Mouse (Mus musculus): ENCODE measurements around the gene Thbs3.

The Thbs3 gene

DNA sequence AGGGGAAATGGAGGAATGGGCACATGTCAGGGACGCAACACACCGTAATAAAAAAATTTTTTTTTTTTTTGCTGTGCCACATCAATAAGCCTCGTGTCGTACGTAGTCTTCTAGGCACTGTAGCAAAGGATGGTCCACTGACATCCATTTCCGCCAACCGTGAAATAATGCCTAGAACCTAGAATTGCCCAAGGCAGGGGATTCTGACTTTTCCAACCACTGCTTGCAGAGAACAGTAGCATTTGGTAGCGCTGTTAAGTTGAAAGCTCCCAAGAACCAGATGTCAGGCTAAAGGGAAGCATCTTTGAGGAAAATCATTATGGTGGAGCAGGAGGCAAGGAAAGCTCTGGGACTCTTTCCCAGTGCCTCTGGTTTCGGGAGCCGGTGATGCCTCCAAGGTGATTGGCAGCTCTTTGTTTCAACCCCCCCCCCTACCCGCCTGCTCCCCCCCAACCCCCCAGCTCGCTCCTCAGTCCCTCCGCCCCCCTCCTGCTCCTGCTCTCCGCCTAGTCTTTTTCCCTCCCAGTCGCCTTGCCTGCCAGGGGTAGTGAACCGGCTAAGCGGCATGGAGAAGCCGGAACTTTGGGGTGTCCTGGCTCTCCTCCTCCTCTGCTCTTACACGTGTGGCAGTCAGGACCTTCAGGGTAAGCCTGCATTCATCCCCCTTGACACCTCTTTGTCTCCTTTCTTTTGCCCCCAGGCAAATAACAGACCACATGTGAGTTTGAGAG, at the start of gene Thbs3:
Gene Thbs3 (plus strand): TSS at position 500 of the 731 bp plus-strand sequence.
- in situ Hi-C loops (cut with MboI; ENCODE audit: unreplicated experiment in 2 of 2): loop anchor here (5.0 to 25.0 kb wide), 3 partner anchors 123 to 528 kb away; partner anchors contain the start of genes Khdc4 (in 1 of the 2) and Rusc1 (in 1 of the 2)

DNA sequence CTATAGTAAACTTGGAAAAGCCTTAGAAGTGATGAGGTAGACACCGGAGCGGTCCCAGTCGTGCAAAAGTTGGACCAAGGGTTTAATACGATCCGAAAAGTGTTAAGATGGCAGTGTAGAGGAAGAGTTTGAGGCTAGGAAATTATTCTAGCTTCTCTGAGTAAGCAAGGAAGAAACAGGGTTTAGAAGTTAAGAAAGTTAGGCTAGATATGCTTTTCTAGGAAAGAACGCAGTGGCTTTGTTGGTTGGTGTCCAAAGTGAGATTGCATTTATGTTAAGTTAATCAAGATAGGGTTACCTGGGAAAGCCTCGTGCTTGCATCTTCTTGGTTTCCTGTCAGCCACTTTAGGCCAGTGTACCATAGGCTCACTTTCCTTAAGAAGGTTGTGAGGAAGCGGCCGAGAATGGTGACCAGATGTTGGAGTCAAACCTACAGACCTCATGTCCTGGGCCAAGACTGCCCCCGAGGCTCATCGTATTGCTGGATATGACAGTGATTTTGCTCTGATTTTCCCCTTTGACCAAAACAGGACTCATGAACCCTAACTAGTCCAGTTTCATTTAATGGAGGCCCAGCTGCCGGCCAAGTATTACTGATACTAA, 49.6 kb upstream of the Thbs3 start:
- in situ Hi-C loops (cut with MboI; ENCODE audit: unreplicated experiment in 2 of 2): no loop called here

DNA sequence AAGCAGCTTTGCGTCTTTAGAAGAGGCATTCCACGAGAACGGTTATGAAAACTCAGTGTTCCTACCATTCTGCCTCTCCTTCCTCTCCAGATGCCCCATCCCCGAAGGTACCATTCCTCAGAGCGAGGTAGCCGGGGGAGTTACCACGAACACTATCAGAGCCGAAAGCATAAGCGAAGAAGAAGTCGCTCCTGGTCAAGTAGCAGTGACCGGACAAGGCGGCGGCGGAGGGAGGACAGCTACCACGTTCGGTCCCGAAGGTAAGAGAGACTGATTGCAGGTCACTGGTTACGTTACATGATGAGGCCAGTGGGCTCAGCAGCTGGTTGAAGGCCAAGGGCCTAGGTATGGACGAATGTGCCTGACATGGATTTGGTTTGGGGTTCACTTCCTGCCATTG, 48.0 kb upstream of the Thbs3 start:
- in situ Hi-C loops (cut with MboI; ENCODE audit: unreplicated experiment in 2 of 2): no loop called here

DNA sequence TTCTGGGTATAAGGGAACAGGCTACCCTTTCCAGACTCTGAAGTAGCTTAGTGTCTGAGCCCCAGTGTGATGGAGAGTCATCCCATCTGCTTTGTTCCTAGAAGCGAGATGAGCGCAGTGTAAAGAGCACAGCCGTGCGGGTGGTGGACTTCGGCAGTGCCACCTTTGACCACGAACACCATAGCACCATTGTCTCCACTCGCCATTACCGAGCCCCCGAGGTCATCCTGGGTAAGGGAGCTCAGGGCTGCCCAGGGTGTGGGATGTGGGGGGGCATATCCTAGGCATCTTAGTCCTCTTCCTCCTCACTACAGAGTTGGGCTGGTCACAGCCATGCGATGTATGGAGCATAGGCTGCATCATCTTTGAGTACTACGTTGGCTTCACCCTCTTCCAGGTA, 40.1 kb upstream of the Thbs3 start:
- in situ Hi-C loops (cut with MboI; ENCODE audit: unreplicated experiment in 2 of 2): no loop called here

DNA sequence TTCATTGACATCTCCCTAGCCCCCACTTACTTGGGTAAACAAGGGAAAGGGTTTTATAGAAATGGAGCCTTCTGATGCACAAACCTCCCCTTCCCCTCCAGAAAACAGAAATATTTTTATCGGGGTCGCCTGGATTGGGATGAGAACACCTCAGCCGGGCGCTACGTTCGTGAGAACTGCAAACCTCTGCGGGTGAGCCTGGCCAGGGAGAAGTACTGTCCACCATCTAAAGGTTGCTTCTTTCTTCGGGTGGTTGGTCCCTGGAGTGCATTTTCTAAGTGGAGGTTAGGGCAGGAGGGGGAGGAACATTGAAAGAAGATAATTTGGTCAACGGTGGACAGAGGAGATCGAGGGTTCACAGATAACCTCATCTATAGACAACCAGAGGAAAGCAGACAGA, 39.4 kb upstream of the Thbs3 start:
- in situ Hi-C loops (cut with MboI; ENCODE audit: unreplicated experiment in 2 of 2): no loop called here

DNA sequence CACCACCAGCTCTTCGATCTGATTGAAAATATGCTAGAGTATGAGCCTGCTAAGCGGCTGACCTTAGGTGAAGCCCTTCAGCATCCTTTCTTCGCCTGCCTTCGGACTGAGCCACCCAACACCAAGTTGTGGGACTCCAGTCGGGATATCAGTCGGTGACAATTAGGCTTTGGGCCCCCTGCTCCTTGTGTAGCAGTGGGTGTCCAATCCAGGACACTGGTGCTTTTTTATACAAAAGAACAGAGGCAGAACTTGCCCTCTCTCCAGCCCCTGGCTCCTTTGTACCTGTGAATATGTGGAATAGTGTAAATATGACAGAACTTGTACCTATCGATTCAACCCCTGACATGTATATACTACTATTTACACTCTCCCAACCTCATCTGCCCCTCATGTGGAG, 38.6 kb upstream of the Thbs3 start:
- in situ Hi-C loops (cut with MboI; ENCODE audit: unreplicated experiment in 2 of 2): no loop called here

DNA sequence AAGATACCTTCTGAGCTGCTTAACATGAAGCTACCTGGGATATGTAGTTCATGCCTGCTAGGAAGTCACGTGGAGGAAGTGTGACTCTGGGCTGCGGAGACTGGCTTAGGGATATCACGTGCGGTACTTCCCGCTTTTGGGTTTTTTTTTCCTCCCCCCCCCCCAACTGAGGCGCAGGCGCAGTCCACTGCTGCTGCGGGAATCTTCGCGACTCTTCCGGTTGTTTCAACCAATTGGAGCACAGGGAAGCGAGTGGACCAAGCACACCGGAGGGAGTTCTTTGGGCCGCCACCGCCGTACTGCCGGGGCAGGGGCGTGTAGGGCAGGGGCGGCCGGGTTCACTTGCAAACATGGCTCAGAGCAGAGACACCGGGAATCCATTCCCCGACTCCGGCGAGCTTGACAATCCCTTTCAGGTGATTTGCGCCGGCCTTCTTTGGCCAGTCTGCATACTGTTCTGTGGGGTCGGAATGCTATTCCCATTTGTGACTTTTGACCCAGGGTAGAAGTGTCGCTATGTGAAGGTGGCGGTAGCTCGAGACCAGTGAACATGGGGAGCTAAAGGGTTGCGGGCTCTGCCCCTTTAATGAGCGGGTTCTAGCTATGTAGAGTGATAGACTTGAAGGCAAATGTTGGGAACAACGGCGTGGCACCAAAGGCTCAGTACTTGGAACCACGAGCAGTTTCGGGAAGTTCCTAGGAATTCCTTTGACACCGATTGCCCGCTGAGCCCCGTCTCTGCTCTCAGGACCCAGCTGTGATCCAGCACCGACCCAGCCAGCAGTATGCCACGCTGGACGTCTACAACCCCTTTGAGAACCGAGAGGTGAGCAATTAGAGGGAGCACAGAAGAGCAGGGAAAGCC, 37.5 kb upstream of the Thbs3 start, which contains the start of gene Scamp3:
Gene Scamp3 (plus strand): TSS at position 232 of the 865 bp plus-strand sequence.
- in situ Hi-C loops (cut with MboI; ENCODE audit: unreplicated experiment in 2 of 2): no loop called here

DNA sequence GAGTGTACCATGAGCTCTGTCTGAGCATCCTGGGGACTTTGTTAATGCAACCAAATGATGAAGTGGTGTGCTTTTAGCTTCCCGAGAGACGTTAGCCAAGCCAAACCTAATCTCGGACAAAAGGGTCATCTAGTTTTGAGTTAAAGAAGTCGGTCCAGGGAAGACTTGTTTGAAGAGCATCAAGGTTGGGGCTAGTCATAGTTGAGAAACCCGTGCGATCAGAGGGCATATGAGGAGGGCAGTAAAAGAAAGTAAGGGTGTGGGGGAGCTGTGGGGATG, 36.9 kb upstream of the Thbs3 start:
- in situ Hi-C loops (cut with MboI; ENCODE audit: unreplicated experiment in 2 of 2): no loop called here

DNA sequence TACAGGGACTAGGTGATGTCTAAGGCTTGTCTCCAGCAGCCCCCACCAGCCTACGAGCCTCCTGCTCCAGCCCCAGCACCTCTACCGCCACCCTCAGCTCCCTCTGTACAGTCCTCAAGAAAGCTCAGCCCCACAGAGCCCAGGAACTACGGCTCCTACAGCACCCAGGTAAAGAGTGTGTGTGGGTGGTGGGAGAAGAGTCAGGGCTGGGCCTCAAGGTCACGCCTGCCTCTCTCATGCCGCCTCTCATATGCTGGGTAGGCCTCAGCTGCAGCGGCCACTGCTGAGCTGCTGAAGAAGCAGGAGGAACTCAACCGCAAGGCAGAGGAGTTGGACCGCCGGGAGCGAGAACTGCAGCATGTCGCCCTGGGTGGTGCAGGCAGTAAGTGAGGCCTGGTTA, 35.9 kb upstream of the Thbs3 start:
- in situ Hi-C loops (cut with MboI; ENCODE audit: unreplicated experiment in 2 of 2): no loop called here

DNA sequence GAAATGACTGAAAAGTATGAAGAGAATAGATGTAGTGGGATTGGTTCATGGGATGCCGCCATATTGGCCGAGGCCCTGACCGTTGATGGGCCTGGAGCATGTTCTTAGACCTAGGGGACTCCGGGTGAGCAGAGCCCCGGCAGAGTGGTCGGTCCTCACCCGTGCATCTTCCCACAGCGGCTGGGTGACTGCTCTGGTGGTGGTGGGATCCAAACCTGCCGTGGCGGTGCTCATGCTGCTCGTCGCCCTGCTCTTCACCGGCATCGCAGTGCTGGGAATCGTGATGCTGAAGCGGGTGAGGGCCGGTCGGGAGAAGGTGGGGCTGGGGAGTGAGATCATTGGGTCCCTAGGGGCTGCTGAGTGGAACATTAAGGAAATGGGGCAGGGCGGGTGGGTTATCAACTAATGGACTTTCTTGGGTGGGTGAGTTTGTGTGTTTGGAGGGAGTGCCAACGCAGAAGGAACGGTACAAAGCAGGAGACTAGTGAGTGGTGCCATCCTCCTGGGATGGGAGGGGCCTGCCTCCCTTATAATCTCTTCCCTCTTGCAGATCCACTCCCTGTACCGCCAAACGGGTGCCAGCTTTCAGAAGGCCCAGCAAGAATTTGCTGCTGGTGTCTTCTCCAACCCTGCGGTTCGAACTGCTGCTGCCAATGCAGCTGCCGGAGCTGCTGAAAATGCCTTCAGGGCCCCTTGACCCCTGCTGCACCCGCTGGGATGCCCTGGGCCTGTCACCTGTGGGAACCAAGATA, 33.1 kb upstream of the Thbs3 start:
- in situ Hi-C loops (cut with MboI; ENCODE audit: unreplicated experiment in 2 of 2): no loop called here

DNA sequence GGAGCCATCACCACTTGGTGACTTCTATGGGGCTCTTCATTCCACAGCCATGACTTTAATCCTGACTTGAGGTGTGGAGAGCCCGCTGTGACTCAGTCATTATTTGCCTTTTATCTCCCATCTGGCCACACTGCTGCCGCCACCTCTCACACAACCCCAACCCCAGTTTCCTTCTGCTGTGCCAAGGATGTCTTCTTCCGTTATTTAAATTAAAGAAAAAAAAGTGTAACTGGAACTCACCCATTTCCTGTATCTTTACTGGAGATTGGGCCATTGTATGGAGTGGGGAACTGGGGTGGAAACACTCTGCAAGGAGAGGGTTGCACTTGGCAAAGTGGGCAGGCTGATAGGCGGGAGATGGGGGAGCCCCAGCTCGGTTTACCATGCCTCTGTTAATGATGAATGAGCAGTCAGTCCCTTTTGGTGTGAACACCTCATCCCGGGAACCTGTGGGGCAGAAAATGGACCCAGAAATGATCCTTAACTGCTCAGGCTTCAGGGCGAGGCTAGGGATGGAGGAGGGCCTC, 32.4 kb upstream of the Thbs3 start:
- in situ Hi-C loops (cut with MboI; ENCODE audit: unreplicated experiment in 2 of 2): no loop called here

DNA sequence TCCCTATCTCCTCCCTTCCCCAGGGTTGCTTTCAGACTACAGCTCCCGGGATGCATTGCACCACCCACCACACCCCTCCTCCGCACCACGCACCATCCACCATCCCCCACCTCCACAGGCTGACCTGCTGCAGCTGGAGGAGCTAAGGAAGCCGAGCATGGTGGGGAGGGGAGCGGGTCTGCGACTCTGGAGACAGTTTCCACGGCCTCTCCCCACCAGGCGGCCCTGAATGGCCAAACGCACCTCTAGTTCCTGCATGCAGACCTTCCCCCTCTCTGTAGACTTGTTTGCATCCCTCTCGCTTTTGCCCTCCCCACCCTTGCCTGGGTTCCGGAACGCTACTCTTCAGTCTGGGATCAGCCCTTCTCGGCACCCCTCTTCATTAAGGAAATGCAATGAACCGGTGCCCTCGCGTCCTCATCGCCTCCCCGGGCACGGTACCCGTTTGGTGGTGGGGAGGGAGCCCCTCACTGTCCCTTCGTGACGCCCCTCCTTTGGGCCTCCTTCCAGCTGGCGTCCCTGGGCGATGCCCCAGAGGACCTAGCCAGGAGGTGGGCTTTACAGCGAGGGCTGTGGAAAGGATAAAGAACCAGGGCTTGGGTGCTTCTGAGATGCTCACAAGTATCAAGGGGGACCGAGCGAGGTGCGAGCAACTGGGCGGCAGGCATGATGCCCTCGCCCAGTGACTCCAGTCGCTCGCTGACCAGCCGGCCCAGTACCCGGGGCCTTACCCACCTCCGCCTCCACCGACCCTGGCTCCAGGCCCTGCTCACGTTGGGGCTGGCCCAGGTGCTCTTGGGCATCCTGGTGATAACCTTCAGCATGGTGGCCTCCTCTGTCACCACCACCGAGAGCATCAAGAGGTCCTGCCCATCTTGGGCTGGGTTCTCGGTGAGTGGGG, 31.7 kb upstream of the Thbs3 start, which contains the start of gene Fam189b:
Gene Fam189b (plus strand): TSS at position 86 of the 901 bp plus-strand sequence.
- in situ Hi-C loops (cut with MboI; ENCODE audit: unreplicated experiment in 2 of 2): no loop called here

DNA sequence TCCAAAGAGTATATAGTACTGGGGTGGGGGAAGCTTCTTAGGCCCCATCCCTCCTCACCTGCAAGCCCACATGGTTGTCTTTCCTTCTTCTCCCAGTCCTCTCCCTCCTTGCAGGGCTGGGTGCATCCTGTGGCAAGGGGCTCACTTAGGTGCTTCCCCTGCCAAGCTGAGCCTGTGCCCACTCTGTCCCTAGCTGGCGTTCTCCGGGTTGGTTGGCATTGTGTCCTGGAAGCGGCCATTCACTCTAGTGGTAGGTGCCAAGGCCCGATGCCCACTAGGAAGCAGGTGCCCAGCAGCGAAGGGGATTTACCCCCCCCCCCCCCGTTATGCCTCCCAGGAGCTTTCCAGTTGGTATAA, 31.0 kb upstream of the Thbs3 start:
- in situ Hi-C loops (cut with MboI; ENCODE audit: unreplicated experiment in 2 of 2): no loop called here

DNA sequence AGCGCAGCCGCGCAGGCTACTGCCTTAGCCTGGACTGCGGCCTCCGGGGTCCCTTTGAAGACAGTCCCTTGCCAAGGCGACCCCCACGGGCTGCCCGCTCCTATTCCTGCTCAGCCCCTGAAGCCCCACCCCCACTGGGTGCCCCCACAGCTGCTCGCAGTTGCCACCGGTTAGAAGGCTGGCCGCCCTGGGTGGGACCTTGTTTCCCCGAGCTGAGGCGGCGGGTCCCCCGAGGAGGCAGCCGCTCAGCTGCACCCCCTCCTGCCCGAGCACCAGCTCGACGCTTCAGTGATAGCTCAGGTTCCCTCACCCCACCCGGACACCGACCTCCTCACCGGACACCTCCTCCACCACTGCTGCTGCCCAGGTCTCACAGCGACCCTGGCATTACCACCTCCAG, 27.8 kb upstream of the Thbs3 start:
- in situ Hi-C loops (cut with MboI; ENCODE audit: unreplicated experiment in 2 of 2): no loop called here

DNA sequence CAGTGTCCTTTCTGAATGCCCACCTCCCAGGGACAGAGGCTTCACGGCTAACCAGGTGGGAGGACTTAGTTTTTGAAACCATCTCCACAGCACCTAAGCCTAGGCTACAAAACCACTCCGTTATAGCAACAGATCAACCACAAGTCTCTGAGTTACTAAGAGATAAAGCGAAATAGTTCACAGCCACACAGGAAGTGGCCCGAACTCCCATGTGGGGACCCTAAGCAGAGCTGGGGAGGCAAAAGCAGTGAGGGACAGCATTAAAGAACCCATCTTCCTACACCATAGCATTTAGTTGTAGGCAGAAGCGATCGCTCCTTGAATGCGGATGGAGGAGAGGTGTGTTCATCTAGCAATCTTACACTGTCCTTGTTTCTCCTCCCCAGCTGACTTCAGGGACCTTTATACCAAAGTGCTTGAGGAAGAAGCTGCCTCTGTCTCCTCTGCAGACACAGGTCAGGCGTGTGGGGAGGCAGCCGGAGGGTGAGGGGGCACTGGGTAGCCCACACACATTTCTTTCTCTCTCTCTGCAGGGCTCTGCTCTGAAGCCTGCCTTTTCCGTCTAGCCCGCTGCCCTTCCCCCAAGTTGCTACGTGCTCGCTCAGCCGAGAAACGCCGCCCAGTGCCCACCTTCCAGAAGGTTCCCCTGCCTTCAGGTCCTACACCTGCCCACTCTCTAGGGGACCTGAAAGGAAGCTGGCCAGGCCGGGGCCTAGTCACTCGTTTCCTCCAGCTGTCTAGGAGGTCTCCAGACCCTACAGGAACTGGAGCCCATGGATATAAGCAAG, 27.1 kb upstream of the Thbs3 start:
- in situ Hi-C loops (cut with MboI; ENCODE audit: unreplicated experiment in 2 of 2): no loop called here

DNA sequence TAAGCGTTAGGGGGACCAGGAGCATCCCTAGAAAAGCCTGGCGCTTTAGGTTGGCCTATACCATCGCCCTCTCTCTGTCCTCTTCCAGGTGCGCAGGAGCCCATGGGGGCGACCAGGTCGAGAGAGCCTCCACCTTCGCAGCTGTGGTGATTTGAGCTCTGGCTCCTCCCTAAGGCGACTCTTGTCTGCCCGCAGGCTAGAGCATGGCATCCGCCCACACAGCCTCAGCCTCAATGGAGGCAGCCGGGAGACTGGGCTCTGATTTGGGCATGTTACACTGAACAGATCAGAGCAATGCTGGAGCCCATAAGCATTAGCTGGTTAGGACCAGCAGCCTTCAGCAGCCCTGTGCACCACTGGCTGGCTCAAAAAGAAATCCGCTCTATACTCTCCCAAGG, 26.5 kb upstream of the Thbs3 start:
- in situ Hi-C loops (cut with MboI; ENCODE audit: unreplicated experiment in 2 of 2): no loop called here

DNA sequence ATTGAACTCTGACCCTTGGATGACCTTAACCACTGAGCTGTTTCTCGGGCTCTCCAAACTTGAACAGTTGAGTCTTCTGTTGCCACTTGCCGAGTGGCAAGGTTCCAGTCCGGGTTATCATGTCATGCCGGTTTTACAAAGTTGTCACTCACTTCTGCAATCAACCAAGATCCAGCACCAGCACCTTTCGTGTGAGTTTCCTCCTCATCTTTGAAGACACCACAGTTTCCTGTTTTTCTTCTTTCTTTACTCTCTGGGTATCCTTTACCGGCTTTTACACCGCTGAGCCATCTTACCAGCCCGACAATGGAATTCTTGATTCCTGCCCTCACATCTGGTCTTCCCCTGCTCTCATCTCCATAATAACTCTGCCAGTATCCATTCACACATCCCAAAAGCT, 24.5 kb upstream of the Thbs3 start:
- in situ Hi-C loops (cut with MboI; ENCODE audit: unreplicated experiment in 2 of 2): loop anchor here in 1 of 2 experiments (10.0 kb wide), 1 partner anchor 246 kb away; no protein-coding TSS in a partner anchor

DNA sequence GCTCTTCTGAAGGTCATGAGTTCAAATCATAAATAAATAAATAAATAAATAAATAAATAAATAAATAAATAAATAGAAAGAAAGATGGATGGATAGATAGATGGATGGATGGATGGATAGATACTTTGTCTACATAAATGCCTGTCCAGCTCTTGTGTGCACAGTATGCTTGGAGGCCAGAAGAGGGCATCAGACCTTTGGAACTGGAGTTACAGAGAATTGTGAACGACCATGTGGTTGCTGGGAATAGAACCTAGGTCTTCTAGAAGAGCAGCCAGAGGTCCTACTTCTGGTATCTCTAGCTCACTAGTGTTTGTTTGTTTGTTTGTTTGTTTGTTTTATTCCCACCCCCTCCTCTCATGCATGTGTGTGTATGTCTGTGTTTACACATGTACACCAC, 21.6 kb upstream of the Thbs3 start:
- in situ Hi-C loops (cut with MboI; ENCODE audit: unreplicated experiment in 2 of 2): loop anchor here in 1 of 2 experiments (10.0 kb wide), 1 partner anchor 249 kb away; no protein-coding TSS in a partner anchor

DNA sequence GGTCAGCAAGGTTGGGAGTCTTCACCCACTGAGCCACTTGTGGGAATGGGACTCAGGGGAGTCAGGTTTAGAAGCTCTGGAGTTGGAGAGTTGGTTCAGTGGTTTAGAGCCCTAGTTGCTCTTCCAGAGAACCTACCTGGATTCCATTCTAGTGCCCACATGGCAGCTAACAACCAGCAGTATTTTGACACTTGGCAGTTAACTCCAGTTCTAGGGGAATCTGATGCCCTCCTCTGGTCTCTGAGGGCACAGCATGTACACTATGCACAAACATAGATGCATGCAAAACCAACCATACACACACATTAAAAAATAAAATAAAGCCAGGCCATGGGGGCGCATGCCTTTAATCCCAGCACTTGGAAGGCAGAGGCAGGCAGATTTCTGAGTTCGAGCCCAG, 21.1 kb upstream of the Thbs3 start:
- in situ Hi-C loops (cut with MboI; ENCODE audit: unreplicated experiment in 2 of 2): loop anchor here in 1 of 2 experiments (10.0 kb wide), 1 partner anchor 249 kb away; no protein-coding TSS in a partner anchor

All from v-Abl transformed pro-B cells (cell line).